Mouse (Mus musculus) activated CD4-positive, CD25-positive, alpha-beta regulatory T cell, adult 9 weeks (primary cell): Measurements from ENCODE around the gene Snph. TPM values are rescaled to one million over a fixed set of nuclear protein-coding genes. Genes with fewer than 3 reads are reported as not detected.

Experiments
- polyA plus RNA-seq: library from polyadenylated mRNA; unstranded; fragments of 100-300 nt; shearing (Covaris generic); gene quantifications from one replicate; pipeline ENCODE4 v1.2.1, GENCODE M21; 2017

The Snph gene
- not detected for polyA plus RNA-seq

GRCm38 (mm10) chr2:151632159-151632814 is at the start of gene Snph:
Snph (minus strand) TSS chr2:151632593.

GRCm38 (mm10) chr2:151668433-151668832 is 36.0 kb upstream of the Snph start, which contains the start of gene Rad21l:
Rad21l (minus strand) TSS chr2:151668533.

DNA sequence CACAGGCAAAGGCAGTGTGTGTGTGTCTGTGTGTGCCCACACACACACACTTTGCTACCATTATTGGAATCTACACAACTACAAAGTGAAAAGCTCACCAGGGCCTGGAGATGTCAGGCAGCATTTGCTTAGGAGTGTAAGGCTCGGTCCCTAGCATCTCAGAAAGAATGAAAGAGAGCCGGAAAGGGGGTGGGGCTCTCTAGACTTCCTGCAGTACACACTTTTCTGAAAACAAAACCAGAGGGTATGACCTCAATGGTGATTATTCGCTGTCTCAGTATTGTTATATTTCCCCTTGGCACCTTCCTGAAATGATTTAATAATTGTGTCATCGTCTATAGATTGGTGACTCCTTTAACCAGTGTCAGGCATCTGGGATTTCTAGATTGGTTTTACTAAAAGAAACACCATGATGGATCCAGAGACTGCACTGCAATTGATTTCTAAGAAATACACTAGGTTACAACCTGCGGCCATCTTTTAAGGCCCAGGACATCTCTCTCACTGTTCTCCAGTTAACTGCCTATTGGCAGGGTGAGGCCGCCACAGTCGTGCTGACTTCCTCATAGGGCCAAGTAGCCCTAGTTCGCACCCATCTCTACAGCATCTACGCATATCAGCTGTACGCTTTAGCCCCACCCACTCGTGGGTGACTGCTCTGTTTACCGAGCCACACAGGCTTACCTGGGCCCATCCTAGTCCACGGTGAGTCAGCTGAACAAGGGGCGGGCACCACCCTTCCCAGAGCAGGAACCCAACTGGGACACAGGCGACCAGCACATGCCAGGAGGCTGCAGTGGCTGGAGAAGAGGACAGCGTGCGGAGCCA is 60.3 kb downstream of the Snph start, which contains the start of gene Sdcbp2:
Sdcbp2 (plus strand) TSS at position 750 of the 828 bp plus-strand sequence.

DNA sequence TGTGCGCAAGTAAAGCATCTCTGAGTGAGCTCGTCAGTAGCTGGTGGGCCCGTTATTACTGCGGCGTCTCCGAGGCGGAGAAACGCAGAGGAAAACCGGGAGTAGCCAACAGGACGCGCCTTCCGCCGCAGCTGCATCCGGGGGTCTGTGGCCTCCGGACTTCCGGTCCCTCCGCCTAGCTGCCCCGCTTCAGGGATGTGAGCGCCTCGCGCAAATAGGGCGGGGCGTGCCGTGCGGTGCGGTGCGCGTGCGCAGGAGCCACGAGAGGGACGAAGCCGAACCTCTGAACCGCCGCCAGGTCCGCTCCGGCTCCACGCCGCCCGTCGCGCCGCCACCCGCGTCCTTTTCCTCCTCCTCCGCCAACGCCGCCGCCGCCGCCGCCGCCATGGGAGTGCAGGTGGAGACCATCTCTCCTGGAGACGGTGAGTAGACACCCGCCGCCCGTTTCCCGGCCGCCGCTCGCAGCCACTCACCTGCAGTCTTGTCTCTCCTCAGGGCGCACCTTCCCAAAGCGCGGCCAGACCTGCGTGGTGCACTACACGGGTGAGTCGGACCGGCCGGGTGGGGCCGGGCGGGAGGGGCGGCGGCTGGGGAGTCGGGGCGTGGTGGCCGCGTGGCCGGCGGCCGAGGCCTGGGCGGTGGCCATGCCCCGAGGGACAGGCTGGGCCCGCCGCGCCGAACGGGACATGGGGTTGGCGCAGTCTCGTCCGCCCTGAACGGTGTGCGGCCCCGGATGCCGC is 89.9 kb downstream of the Snph start, which contains the start of gene Fkbp1a:
Fkbp1a (plus strand) TSS at position 161 of the 740 bp plus-strand sequence.

Other genes starting within 250 kb of the Snph start
- not detected for gene 4921509C19Rik, start 156.4 kb downstream of the Snph start, polyA plus RNA-seq
- 155 TPM for gene Nsfl1c, start 138.4 kb downstream of the Snph start, polyA plus RNA-seq
- gene Fkbp1a, start 90.1 kb downstream of the Snph start, polyA plus RNA-seq = 262 TPM
- 92.3 TPM for gene Sdcbp2, start 60.0 kb downstream of the Snph start, polyA plus RNA-seq
- gene Rad21l, start 35.9 kb upstream of the Snph start, polyA plus RNA-seq = not detected
- gene Tmem74b, start 69.4 kb upstream of the Snph start, polyA plus RNA-seq = 0.53 TPM
- 75.6 TPM for gene Psmf1, start 111.6 kb upstream of the Snph start, polyA plus RNA-seq
- gene Rspo4, start 210.3 kb upstream of the Snph start, polyA plus RNA-seq = not detected